Mouse (Mus musculus): ENCODE results near the gene Dusp15. TPM values are rescaled to one million over a fixed set of nuclear protein-coding genes. Genes with fewer than 3 reads are reported as not detected.

Gene Dusp15
- total RNA-seq, 2 experiments from 2014 or later, result 26.1 to 27.1 TPM

- no peak for DNase-seq (ENCODE audit: low spot score in 2 of 2)
These were observed 18.4 kb downstream of the Dusp15 start, which contains the start of gene Foxs1 for GRCm38 (mm10) chr2:152933048-152933447. Gene Foxs1, minus strand, starts transcription at chr2:152933208.

GRCm38 (mm10) chr2:152931456-152932160 lies 19.9 kb downstream of the Dusp15 start:
- no peak for DNase-seq (ENCODE audit: low spot score in 2 of 2)

- DNase-seq (ENCODE audit: low spot score in 2 of 2), result no peak
These were observed 21.2 kb downstream of the Dusp15 start for GRCm38 (mm10) chr2:152930276-152930675.

GRCm38 (mm10) chr2:152928988-152929370 lies 22.5 kb downstream of the Dusp15 start:
- no peak for DNase-seq (ENCODE audit: low spot score in 2 of 2)

- DNase-seq (ENCODE audit: low spot score in 2 of 2), result no peak
These were observed 23.1 kb downstream of the Dusp15 start for GRCm38 (mm10) chr2:152928219-152928987.

GRCm38 (mm10) chr2:152927371-152927770 lies 24.1 kb downstream of the Dusp15 start:
- DNase-seq (ENCODE audit: low spot score in 2 of 2), result no peak

GRCm38 (mm10) chr2:152926896-152927295 lies 24.6 kb downstream of the Dusp15 start:
- no peak for DNase-seq (ENCODE audit: low spot score in 2 of 2)

- DNase-seq (ENCODE audit: low spot score in 2 of 2), result no peak
These were observed 26.2 kb downstream of the Dusp15 start for GRCm38 (mm10) chr2:152925189-152925872.

- no peak for DNase-seq (ENCODE audit: low spot score in 2 of 2)
These were observed 27.0 kb downstream of the Dusp15 start for GRCm38 (mm10) chr2:152924543-152924942.

- DNase-seq (ENCODE audit: low spot score in 2 of 2), result no peak
These were observed 27.4 kb downstream of the Dusp15 start for GRCm38 (mm10) chr2:152924128-152924527.

GRCm38 (mm10) chr2:152923621-152924020 lies 27.9 kb downstream of the Dusp15 start:
- DNase-seq (ENCODE audit: low spot score in 2 of 2), result no peak

GRCm38 (mm10) chr2:152922376-152922775 lies 29.1 kb downstream of the Dusp15 start:
- no peak for DNase-seq (ENCODE audit: low spot score in 2 of 2)

- DNase-seq (ENCODE audit: low spot score in 2 of 2), result no peak
These were observed 33.8 kb downstream of the Dusp15 start for GRCm38 (mm10) chr2:152917671-152918070.

GRCm38 (mm10) chr2:152916111-152916510 lies 35.4 kb downstream of the Dusp15 start:
- DNase-seq (ENCODE audit: low spot score in 2 of 2), result no peak

GRCm38 (mm10) chr2:152915453-152915852 lies 36.0 kb downstream of the Dusp15 start:
- no peak for DNase-seq (ENCODE audit: low spot score in 2 of 2)

- peak; percentile 89 to 92 for DNase-seq (ENCODE audit: low spot score in 2 of 2)
These were observed 37.0 kb downstream of the Dusp15 start for GRCm38 (mm10) chr2:152914310-152915120.

GRCm38 (mm10) chr2:152913471-152913870 lies 38.0 kb downstream of the Dusp15 start:
- DNase-seq (ENCODE audit: low spot score in 2 of 2), result no peak

- no peak for DNase-seq (ENCODE audit: low spot score in 2 of 2)
These were observed 40.1 kb downstream of the Dusp15 start for GRCm38 (mm10) chr2:152911432-152911831.

- DNase-seq (ENCODE audit: low spot score in 2 of 2), result no peak
These were observed 40.5 kb downstream of the Dusp15 start, which contains the start of gene Mylk2 for GRCm38 (mm10) chr2:152911031-152911430. Gene Mylk2, plus strand, starts transcription at chr2:152911352.

- DNase-seq (ENCODE audit: low spot score in 2 of 2), result no peak
These were observed 41.6 kb downstream of the Dusp15 start for GRCm38 (mm10) chr2:152909848-152910247.
